Mouse (Mus musculus) kidney, postnatal 14 days (tissue): ENCODE measurements around the gene Ccdc180.

Experiments used
- DNase-seq: peaks from one replicate; pipeline ENCODE4 v3.0.0; 2022; ENCODE audit warnings: mixed read lengths

Gene Ccdc180

DNA sequence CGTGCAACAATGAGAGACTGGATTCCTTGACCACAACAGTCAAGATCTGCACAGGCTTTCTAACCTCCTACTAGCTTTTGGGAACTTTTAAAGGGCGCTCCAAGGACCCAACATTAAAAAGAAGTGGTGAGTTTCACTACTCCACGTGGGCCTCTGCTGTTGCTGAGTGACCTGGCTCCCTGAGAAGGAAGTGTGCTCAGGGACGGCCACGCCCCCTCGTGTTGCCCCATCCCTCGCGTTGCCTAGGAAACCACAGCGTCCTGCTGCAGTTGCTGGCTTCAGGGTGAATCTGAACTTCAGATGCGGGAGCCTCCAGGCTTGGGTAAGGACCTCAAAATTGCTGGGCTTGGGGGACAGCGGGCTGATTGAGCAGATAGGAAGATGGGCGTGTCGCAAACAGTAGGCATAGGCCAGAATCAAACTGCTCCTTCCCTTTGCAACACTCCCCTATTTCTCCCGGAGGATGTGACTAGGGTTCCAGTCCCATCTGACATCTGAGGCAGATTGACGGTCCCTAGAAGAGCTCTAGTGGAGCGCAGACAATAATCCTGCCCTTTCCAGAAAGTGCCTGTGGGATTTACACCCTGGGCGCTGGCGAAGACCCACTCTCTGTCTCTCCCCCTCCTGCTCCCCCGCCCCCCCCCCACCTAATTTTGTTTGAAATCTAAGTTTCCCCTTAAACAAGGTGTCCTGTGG lies at the start of gene Ccdc180:
TSS of gene Ccdc180 (plus strand) at position 238 of the 696 bp plus-strand sequence.
- peak; percentile 79 for DNase-seq

- no peak for DNase-seq
Observed at GRCm38 (mm10) chr4:45844355-45844754, 45.7 kb upstream of the Ccdc180 start.

- DNase-seq, result no peak
Observed at GRCm38 (mm10) chr4:45846263-45846662, 43.8 kb upstream of the Ccdc180 start.

- no peak for DNase-seq
Observed at GRCm38 (mm10) chr4:45848109-45848824, 41.8 kb upstream of the Ccdc180 start, which contains the start of gene Stra6l. Stra6l (plus strand) TSS chr4:45848664.

- no peak for DNase-seq
Observed at GRCm38 (mm10) chr4:45848825-45849156, 41.3 kb upstream of the Ccdc180 start.

DNA sequence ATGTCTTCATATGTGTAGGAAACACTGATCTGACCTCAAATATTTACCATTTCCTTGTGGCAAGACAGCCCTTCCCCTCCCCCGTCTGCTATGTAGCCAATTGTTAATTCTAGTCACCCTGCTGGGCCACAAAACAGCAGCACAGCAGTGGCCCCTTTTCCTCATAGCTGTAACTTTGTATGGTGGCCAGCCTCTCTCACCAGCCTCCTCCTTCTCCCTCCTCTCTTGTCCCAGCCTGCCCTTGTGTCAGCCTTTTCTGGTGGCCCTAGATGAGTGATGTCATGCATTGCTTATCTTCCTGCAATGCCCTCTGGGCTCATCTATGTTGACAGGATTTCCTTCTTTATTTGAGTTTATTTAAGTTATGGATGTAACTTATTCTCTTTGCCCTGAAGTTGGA lies 40.7 kb upstream of the Ccdc180 start:
- DNase-seq, result no peak

DNA sequence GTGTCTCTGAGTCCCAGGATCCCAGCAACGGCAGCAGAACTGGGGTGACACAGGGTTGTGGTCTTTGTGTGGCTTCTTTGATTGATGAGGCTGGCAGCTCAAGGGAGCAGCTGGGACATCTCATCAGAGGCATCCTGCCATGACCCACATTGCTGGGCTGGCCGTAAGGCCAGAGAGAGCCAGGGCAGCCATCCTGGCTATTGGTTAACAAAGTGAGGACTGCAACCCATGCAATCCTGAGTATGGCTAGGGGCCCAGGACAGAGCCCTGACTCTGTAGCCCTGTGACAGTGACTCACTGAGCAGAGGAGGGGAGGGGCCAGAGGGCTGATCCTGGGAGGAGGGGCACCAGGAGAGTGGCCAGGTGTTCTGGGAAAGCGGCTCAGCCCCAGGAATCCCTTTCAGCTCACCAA lies 38.5 kb upstream of the Ccdc180 start:
- DNase-seq, result peak; percentile 71

DNA sequence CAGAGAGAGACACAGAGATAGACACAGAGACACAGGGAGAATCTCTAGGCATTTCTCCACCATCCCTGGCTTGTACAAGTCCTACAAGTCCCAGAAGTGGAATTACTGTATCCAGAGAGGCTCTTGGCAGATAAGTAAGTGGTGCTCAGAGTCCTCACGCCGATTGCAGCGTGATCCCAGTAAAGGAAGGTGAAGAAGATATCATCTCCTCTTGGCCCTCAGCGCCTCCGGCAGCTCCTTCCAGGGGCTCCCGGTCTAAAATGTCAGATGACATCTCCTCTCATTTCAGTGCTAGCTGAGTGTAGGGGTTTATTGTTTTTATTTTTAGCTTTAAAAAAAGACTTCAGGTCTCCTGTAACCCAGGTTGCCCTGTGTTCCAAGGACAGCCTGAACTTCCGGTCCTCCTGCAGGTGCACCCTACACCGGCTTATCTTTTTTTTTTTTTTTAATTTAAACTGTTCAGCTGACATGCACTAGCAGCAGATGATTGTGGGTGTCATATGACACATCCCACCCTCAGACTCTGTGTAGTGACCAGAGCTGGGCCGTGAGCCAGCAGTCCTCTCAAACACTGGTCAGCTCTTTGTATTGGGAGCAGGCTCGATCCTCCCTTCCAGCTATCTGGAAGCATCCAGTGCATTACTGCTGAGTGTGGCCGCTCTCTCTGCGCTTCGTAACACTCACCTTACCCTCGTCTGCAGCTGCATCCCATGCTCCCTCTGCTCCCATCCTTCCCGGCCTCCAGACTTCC lies 36.4 kb upstream of the Ccdc180 start:
- DNase-seq, result no peak

DNA sequence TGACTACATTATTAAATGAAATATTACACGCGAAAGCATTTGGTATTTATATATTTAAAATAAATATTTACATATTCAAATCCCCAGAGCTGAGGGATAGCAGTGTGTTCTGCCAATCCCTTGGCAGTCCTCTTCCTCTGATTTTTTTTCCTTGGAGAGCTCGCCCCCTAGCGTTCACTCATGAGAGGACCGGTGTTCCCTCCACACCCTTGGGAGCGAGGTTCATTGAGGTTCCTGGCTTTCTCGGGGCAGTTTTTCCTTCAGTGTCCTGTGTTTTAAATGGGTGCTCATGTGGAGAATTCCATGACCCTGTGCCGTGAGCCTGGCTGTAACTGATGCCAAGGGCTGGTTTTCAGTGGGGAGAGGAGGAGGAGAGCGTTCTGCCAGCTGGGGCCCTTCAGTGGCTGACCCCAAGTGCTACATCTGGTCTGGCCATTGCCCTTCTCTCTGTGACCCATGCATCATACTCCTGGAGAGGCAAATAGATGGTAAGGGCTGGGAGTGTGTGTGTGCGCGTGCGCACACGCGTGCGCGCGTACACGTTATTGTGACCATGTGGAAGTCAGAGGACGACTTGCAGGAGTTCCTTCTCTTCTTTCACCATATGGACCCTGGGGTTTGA lies 34.2 kb upstream of the Ccdc180 start:
- DNase-seq, result peak; percentile 84

DNA sequence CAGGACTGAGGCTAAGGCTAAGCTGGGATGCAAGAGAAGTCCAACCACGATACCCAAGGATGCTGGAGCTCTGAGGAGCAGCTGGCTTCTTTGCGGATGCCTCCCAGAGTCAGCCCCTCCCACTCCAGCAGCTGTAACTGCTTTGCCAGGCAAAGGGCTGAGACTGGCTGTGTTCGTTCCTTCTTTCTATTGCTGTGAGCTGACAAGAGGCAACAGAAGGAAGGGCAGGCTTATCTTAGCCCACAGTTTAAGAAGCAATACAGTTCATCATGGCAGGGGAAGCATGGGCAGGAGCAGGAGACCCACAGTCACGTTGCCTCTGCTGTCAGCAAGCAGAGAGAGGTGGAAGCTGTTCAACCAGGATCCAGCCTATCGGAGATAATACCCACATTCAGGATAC lies 28.9 kb upstream of the Ccdc180 start:
- no peak for DNase-seq

DNA sequence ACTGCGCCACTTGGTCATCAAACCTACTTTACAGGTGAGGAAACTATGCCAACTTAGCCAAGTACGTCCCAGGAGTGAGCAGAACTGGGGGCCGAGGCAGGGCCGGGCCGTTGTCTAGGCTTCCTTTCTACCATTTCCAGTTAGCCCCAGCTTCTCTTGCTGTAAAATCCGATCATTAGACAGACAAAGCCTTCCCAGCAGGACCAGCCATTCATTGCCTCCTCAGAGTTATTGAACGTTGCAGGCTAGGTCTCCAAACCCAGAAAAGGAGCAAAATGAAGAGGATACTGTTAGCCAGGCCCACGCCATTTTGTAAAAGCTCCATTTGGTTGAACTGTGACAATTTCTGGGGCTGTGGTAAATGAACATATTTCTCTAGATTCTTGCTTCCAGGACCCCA lies 22.7 kb upstream of the Ccdc180 start:
- DNase-seq, result no peak

GRCm38 (mm10) chr4:45869021-45869815 lies 20.9 kb upstream of the Ccdc180 start:
- DNase-seq, result no peak

GRCm38 (mm10) chr4:45872147-45872546 lies 18.0 kb upstream of the Ccdc180 start:
- no peak for DNase-seq

DNA sequence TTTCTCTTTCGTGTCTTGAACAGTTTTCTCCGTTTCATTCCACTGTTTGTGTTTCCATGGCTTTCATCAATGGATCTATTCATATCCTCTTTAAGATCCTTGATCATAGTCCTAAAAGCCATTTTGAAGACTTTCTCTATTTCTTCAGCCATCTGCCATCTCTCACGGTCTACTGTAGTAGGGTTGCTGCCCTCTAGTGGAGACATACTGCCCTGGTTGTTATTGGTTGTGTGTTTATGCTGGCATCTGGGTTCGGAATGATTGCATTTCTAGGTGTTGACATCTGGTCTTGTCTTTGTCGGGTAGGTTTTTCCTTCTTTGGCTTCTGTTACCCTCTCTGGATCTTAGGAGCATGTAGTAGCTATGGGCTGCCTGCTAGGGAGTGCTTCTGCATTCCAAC lies 11.2 kb upstream of the Ccdc180 start:
- peak; percentile 51 for DNase-seq

- DNase-seq, result no peak
Observed at GRCm38 (mm10) chr4:45882521-45882920, 7.6 kb upstream of the Ccdc180 start.

GRCm38 (mm10) chr4:45883250-45883649 lies 6.9 kb upstream of the Ccdc180 start:
- no peak for DNase-seq

GRCm38 (mm10) chr4:45889487-45889886 lies 616 bp upstream of the Ccdc180 start:
- DNase-seq, result no peak

DNA sequence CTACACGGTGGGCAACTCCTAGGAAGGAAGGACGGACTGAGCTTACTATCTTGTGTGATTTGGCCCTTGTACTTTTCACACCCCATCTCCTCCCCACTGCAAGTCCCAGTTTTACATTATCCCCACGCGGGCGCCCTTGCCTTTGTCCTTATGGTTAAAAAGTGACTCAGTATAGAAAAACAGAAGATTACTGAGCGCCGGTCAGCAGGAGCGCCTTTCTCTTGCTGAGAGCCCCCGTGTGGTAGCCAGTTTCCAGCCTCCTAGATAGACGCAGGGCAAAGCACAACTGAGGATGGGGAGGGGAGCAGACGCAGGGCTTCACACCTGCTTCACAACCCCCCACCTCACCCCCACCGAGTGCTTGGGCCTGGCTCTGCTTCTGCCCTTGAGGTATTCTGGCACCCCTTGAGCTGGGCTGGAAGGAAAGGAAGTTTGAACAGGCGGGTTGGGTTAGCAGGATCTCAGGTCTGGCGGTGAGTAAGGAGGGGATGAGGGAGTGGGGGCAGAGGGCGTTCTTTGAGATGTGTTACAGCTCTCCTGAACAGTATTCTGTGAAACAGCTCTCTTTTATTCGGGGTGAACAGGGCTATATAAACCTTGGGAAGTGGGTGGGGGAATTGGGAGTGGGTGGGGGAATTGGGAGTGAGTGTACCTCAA lies 6.5 kb downstream of the Ccdc180 start:
- DNase-seq, result peak; percentile 57

GRCm38 (mm10) chr4:45898413-45898812 lies 8.3 kb downstream of the Ccdc180 start:
- DNase-seq, result no peak

- no peak for DNase-seq
Observed at GRCm38 (mm10) chr4:45909256-45909655, 19.2 kb downstream of the Ccdc180 start.

DNA sequence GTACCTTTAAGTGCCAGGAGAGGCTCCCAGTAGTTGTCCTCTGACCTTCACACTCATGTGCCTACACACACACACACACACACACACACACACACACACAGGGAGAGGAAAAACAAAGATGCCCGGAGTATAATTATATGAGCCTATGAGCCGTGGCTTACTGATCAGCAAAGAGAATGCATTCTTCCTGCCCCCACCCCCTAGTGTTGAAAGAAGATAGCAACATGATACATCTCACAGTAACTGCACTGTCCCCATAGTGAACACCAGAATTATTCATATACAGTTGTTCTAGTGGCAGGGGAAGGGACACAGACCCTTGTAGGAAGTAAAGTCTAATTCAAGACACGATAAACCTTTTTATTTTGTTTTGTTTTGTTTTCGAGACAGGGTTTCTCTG lies 19.8 kb downstream of the Ccdc180 start:
- no peak for DNase-seq

- no peak for DNase-seq
Observed at GRCm38 (mm10) chr4:45911256-45911655, 21.2 kb downstream of the Ccdc180 start.
